Mouse (Mus musculus) heart, adult 2 months (tissue): Measurements from ENCODE around the gene Gm7102.
"Not testable (repeated sequence)": the region's sequence is repeated elsewhere in the genome, so short reads cannot be mapped to it uniquely, and the experiment has no call there.

Experiments
- CTCF ChIP-seq: fragments of 200-600 bp; IDR thresholded peaks from 2 replicates; pipeline ENCODE4 v1.8.1; 2022; ENCODE audit warnings: antibody characterized with exemption, mild to moderate bottlenecking, moderate library complexity
- EP300 ChIP-seq: fragments of 200-500 bp; IDR thresholded peaks from 2 replicates; pipeline ENCODE4 v1.6.1; 2011; ENCODE audit warnings: low read depth, low read length, control low read depth; ENCODE audit not compliant: insufficient read depth
- POLR2A ChIP-seq: fragments of 200-500 bp; IDR thresholded peaks from 2 replicates; pipeline ENCODE4 v1.6.1; 2011; ENCODE audit warnings: mild to moderate bottlenecking, low read depth, low read length, control low read depth; ENCODE audit not compliant: insufficient read depth

DNA sequence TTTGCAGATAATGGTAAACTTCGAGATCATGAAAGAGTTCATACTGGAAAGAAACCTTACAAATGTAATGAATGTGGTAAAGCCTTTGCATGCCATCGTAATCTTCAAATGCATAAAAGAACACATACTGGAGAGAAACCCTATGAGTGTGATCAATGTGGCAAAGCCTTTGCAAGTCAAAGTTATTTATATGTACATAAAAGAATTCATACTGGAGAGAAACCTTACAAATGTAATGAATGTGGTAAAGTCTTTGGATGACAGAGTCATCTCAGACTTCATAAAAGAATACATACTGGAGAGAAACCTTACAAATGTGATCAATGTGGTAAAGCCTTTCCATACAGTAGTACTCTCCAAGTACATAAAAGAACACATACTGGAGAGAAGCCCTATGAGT is 7.5 kb upstream of the Gm7102 start, which contains the start of gene Gm6020:
- not testable (repeated sequence) for TF ChIP-seq CTCF, POLR2A, EP300
